ENCODE assay signal across 12 mouse cellular contexts in the genomic region with DNA sequence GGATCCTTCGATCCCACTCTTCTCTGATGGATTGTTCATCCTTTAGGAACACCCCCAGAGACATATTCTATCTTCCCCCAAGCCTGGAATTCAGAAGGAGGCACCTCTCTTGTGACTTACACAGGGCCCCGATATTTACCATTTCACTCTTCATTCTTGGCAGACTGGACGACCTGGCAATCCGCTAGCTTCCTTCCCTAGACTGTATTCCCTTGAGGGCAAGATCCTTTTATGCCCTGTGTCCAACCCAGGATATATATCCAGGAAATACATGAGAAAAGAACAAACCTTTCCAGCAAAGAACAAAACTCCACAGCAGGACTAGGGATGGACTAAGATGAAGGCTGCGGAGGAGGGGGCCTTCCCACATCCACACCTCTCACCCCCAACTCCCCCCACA. TPM values are rescaled to one million over a fixed set of nuclear protein-coding genes. Genes with fewer than 3 reads are reported as not detected.
DNase-seq lines count a peak whose midpoint lies in the region; ATAC-seq and TF ChIP-seq lines count a peak whose summit lies in the region.
"Had no signal": no experiment of that assay in that cellular context is flagged by ENCODE, and none has a peak within 500 bp of the region (broad histone marks: within the 10 kb centered on the region; RNA-seq: fewer than 3 reads in every experiment).

No protein-coding gene starts in this region.

- no peaks in the 10 kb centered on the region for H3K36me3 ChIP-seq in embryonic facial prominence, embryonic 13.5 days
- no peaks in the 10 kb centered on the region for H3K36me3 ChIP-seq in hindbrain, postnatal 0 days (ENCODE audit: insufficient read depth, low read length)
- H3K36me3 ChIP-seq in neural tube, embryonic 12.5 days, result no peaks in the 10 kb centered on the region
- H3K36me3 ChIP-seq: kidney, embryonic 15.5 days; liver, embryonic 15.5 days had no signal

- H3K4me3 ChIP-seq in layer of hippocampus, adult 2 months, result peak overlapping the region; percentile 6; the same call in 1 of the 2 replicates
- H3K4me3 ChIP-seq in embryonic facial prominence, embryonic 13.5 days, result no peak overlapping the region
- H3K4me3 ChIP-seq in hindbrain, postnatal 0 days (ENCODE audit: low read length), result no peak overlapping the region
- H3K4me3 ChIP-seq in neural tube, embryonic 12.5 days, result no peak overlapping the region
- H3K4me3 ChIP-seq: kidney, embryonic 15.5 days; liver, embryonic 15.5 days had no signal

- H3K27me3 ChIP-seq in embryonic facial prominence, embryonic 13.5 days, result peaks cover 21% of the 10 kb centered on the region
- peaks cover 6% of the 10 kb centered on the region; the same call in 1 of the 2 replicates for H3K27me3 ChIP-seq in hindbrain, postnatal 0 days (ENCODE audit: insufficient read depth, low read length)
- H3K27me3 ChIP-seq in neural tube, embryonic 12.5 days (replicated peaks), result peaks cover 40% of the 10 kb centered on the region

- no peak for ATAC-seq in embryonic facial prominence, embryonic 13.5 days (ENCODE audit: insufficient number of reproducible peaks, insufficient read depth, low FRiP score, low TSS enrichment, low read depth)
- ATAC-seq in hindbrain, postnatal 0 days, result peak; percentile 4; the same call in 1 of the 2 replicates
- no peak; the same call in 1 of the 2 replicates for ATAC-seq in neural tube, embryonic 12.5 days (ENCODE audit: low FRiP score, low read depth)

- no peak for DNase-seq in layer of hippocampus, adult 2 months (ENCODE audit: low spot score in 2 of 2)
- no peak for DNase-seq in layer of hippocampus, postnatal 36 days
- DNase-seq in hindbrain, postnatal 0 days (ENCODE audit: low spot score), result no peak
- no peak for DNase-seq in heart, postnatal 14 days
- DNase-seq in adrenal gland, postnatal 4 days (ENCODE audit: low spot score in 2 of 2), result no peak
- DNase-seq in liver, result no peak
- DNase-seq: gastrocnemius, postnatal 14 days; thymus, postnatal 14 days had no signal

- H3K4me1 ChIP-seq in embryonic facial prominence, embryonic 13.5 days, result peaks cover 40% of the 10 kb centered on the region
- peaks cover 33% of the 10 kb centered on the region; the same call in 1 of the 2 replicates for H3K4me1 ChIP-seq in hindbrain, postnatal 0 days (ENCODE audit: insufficient read depth, low read length)
- peaks cover 46% of the 10 kb centered on the region for H3K4me1 ChIP-seq in neural tube, embryonic 12.5 days

- H3K9me3 ChIP-seq in embryonic facial prominence, embryonic 13.5 days, result no peaks in the 10 kb centered on the region
- no peaks in the 10 kb centered on the region for H3K9me3 ChIP-seq in hindbrain, postnatal 0 days (ENCODE audit: low read length)
- H3K9me3 ChIP-seq in neural tube, embryonic 12.5 days, result no peaks in the 10 kb centered on the region
- H3K9me3 ChIP-seq: kidney, embryonic 15.5 days; liver, embryonic 15.5 days had no signal

- peak overlapping the region; percentile 58; the same call in 1 of the 2 replicates for H3K4me2 ChIP-seq in embryonic facial prominence, embryonic 13.5 days
- peak overlapping the region; percentile 41 for H3K4me2 ChIP-seq in hindbrain, postnatal 0 days (ENCODE audit: low read depth, low read length)
- peak overlapping the region; percentile 49 for H3K4me2 ChIP-seq in neural tube, embryonic 12.5 days (replicated peaks)

- peak overlapping the region; percentile 88 for H3K27ac ChIP-seq in layer of hippocampus, adult 2 months
- H3K27ac ChIP-seq in embryonic facial prominence, embryonic 13.5 days, result no peak overlapping the region
- peak overlapping the region; percentile 49 for H3K27ac ChIP-seq in hindbrain, postnatal 0 days
- H3K27ac ChIP-seq in neural tube, embryonic 12.5 days, result peak overlapping the region; percentile 3; the same call in 1 of the 2 replicates
- H3K27ac ChIP-seq: kidney, embryonic 15.5 days; liver, embryonic 15.5 days had no signal

- no peak for TF ChIP-seq CTCF in layer of hippocampus, adult 2 months (conservative IDR thresholded peaks at IDR 0.05)
- no peak for TF ChIP-seq CTCF in hindbrain, postnatal 0 days (IDR thresholded peaks at IDR 0.05; ENCODE audit: low read depth)

- 30% methylated on average over 5 of the region's 5 CpGs for WGBS in embryonic facial prominence, embryonic 13.5 days
- 17% methylated on average over 5 of the region's 5 CpGs for WGBS in hindbrain, postnatal 0 days
- WGBS in neural tube, embryonic 12.5 days, result 24% methylated on average over 5 of the region's 5 CpGs

- intact Hi-C loops in heart, postnatal 14 days (cut with DNase I), result loop anchor here (5.0 kb wide), 1 partner anchor 40 kb away; no protein-coding TSS in a partner anchor

- H3K9ac ChIP-seq in embryonic facial prominence, embryonic 13.5 days, result no peak overlapping the region
- H3K9ac ChIP-seq in hindbrain, postnatal 0 days (replicated peaks; ENCODE audit: low read length), result no peak overlapping the region
- H3K9ac ChIP-seq in neural tube, embryonic 12.5 days, result no peak overlapping the region
- H3K9ac ChIP-seq: kidney, embryonic 15.5 days; liver, embryonic 15.5 days had no signal

RNA-seq across cellular contexts. Expression of a gene that starts 56.3 kb away (rescaled TPM):
- total RNA-seq in layer of hippocampus, adult 2 months (2021), result 10 to 100 TPM; 74.7 to 82.1 TPM
- total RNA-seq in layer of hippocampus, postnatal 36 days (2021), result 10 to 100 TPM; 67.5 to 75.6 TPM
- 18.4 and 22.5 TPM in 2 replicates for polyA plus RNA-seq in embryonic facial prominence, embryonic 13.5 days (2015; fragmentation: Nextera tagmentation; extraction: Ambion mirVana)
- 56.4 and 64.9 TPM in 2 replicates for total RNA-seq in hindbrain, postnatal 0 days (2014; rRNA removed)
- polyA plus RNA-seq in hindbrain, postnatal 0 days (2015; fragmentation: Nextera tagmentation; extraction: Ambion mirVana), result 18.3 and 19.7 TPM in 2 replicates
- polyA plus RNA-seq in neural tube, embryonic 12.5 days (2016; fragmentation: Nextera tagmentation; extraction: Ambion mirVana), result 25.0 and 26.6 TPM in 2 replicates
- 10 to 100 TPM; 36.2 to 36.5 TPM for total RNA-seq in heart, postnatal 14 days (2021)
- 10 to 100 TPM; 28.4 to 29.9 TPM for total RNA-seq in adrenal gland, postnatal 4 days (2021)
